Mouse (Mus musculus) spleen, adult 12 weeks (tissue): ENCODE data around the gene Btrc.
A peak's percentile ranks its signal among the peaks of the same experiment; 100 is the strongest.
"Not testable (repeated sequence)": the region's sequence is repeated elsewhere in the genome, so short reads cannot be mapped to it uniquely, and the experiment has no call there.

ENCODE experiments used
- DNase-seq: peaks from one replicate; pipeline ENCODE4 v3.0.0; 2022; ENCODE audit warnings: low spot score

The Btrc gene

DNA sequence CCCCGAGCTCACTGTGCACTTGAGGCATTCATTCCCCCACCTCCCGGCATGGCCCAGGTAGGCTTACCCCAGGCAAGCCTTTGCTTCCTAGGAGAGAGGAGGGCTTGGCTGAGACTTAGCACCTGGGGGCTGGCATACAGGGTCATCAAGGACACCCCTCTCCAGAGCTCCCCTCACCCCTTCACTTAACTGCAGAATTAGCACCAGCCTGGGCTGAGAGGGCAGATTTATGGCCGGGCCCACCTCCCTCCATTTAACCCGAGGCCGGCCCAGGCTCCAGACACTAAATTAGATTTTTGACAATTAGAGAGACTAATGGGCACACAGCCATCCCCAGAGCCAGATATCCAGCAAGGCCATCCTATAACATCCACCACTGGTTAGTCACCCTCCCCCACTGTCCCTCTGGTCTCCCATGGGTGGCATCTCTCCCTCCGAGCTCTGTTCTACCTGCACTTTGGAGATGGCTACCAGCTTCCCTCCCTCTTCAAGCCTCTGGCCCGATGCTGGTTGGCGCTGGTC is 171.7 kb downstream of the Btrc start:
- DNase-seq = no peak

- DNase-seq = no peak
These were observed 172.4 kb downstream of the Btrc start for GRCm38 (mm10) chr19:45535929-45536328.

DNA sequence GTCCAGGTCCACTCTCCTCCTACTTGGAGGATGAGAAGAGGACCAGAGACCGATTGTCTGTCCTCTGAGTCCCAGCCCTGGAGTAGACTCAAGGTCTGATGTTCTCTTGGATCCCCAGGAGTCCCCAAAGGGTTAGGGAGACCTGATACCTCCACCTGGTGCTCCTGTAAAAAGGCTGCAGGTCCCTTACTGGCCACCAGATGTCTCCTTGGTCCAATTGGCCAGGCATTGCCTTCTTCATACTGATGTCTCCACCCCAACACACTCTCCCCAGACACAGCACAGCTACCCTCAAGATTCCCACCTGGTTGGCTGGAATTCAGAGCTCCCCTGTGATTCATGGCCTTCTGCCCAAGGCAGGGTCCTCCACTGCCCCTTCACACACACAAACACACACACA is 174.0 kb downstream of the Btrc start:
- DNase-seq = peak; percentile 38

DNA sequence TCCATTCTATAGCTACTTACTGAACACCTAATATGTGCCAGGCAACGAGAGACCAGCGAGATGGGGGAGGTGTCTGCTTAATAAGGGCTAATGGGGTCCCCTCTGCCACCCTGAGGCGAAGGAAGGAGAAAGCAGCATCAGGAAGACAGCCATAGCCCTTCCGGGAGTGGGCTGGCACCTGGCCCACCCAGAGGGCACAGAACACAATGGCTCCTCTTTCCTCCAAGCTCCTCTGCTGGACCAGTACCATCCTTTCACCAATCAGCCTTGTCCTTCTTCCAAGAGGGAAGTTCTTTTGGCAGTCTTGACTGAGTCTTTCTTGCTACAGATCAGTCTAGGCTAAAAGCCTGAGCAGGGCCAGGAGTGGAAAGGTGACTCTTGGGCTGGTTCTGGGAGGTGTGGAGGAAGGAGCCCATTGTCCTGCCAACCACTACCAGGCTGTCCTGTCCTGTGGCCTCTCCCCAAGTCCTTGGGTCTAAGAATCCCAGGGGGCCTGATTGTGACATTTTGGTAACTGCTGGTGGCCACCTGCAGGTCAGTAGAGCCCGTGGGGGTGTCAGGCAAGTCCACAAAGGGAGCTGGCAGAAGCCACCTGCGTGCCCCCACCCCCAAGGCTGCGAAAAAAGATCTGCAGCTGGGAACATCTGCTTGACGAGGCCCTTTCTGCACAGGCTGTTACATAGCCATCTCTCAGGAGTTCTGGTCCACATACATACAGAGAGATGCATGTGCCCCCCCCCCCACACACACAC is 177.3 kb downstream of the Btrc start:
- no peak for DNase-seq

DNA sequence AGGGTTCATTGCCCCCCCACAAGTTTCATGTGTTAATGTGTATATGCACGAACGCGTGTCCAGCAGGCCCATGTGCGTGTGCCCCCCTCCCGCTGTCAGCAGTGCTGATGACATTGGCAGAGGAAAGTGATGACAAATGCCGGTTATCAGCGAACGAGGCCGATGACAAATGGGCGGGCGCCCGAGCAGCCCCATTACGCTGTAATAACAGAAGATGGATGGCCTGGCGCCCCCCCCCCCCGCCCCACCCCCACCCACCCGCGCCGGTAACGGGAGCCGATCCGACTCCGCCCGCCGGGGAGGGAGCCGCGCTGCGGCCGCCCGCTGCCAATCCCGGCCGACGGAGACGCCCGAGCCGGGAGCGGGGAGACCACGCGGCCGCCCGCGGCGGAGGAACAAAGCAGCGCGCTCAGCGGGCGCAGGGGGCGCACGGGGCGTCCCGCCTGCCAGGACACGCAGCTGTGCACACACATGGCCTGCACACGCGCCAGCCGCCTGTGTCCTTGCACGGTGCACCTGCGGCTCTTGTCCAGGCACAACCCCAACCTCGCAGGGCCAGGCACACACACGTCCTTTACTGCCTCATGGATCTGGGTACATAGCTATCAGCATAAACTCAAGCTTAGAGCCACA is 178.0 kb downstream of the Btrc start:
- no peak for DNase-seq

GRCm38 (mm10) chr19:45542061-45542460 is 178.5 kb downstream of the Btrc start:
- DNase-seq = no peak

GRCm38 (mm10) chr19:45544152-45544924 is 180.8 kb downstream of the Btrc start:
- DNase-seq = no peak

GRCm38 (mm10) chr19:45544925-45545321 is 181.4 kb downstream of the Btrc start:
- DNase-seq = peak; percentile 57

DNA sequence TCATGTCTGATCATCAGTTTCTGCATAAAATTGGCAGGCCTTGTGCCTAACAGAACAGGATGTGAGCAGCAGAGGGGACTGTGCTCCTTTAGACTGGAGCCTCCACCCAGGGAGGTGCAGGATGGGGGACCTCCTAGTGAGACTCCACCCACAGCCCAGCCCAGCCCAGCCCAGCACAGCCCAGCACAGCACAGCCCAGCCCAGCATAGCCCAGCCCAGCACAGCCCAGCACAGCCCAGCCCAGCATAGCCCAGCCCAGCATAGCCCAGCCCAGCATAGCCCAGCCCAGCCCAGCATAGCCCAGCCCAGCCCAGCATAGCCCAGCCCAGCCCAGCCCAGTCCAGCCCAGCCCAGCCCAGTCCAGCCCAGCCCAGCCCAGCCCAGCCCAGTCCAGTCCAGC is 184.7 kb downstream of the Btrc start:
- not testable (repeated sequence) for DNase-seq

GRCm38 (mm10) chr19:45549128-45549915 is 185.8 kb downstream of the Btrc start:
- no peak for DNase-seq

DNA sequence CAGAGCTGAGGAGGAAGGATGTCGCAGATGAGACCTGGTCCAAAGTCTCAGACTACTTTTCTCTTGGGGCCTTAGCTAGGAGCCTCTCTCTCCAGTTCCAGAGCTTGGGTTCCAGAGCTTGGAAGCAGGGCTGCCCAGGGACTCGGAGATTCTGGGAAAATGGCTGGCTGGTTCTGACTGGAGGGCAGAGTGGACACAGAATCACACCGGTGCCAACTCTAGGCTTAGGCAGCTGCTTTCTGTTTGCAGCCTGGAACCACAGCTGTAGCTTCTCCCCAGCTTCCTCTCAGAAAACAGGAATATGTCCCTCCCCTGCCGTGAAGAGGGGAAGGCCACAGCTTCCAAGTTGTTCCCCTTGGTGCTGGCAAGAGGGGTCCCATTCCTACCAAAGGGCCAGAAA is 186.4 kb downstream of the Btrc start:
- no peak for DNase-seq

DNA sequence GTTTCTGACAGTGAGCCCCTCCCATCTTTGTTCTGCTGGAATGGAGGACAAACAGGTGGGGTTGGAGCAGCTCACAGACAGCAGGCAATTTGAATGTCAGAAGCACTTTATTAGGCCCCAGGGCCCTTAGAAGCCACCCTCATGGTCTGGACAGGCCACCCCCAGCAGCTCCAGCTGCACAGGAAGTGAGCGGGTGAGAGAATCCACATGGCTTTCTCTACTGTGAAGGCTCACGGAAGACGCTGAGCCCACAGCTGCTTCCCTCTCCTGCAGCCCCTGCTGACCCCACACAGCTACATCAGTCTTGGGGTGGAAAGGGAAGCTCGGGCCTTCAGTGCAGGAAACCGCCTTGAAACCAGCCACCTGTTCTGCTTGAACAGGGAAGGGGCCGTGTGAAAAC is 188.7 kb downstream of the Btrc start:
- no peak for DNase-seq

- no peak for DNase-seq
These were observed 190.6 kb downstream of the Btrc start for GRCm38 (mm10) chr19:45554136-45554535.

GRCm38 (mm10) chr19:45560153-45560890 is 196.8 kb downstream of the Btrc start, which contains the start of the genes Poll and Gm17018:
Gene Poll (minus strand): TSS chr19:45560531.
Gene Gm17018 (plus strand): TSS chr19:45560615.
- peak; percentile 69 for DNase-seq

DNA sequence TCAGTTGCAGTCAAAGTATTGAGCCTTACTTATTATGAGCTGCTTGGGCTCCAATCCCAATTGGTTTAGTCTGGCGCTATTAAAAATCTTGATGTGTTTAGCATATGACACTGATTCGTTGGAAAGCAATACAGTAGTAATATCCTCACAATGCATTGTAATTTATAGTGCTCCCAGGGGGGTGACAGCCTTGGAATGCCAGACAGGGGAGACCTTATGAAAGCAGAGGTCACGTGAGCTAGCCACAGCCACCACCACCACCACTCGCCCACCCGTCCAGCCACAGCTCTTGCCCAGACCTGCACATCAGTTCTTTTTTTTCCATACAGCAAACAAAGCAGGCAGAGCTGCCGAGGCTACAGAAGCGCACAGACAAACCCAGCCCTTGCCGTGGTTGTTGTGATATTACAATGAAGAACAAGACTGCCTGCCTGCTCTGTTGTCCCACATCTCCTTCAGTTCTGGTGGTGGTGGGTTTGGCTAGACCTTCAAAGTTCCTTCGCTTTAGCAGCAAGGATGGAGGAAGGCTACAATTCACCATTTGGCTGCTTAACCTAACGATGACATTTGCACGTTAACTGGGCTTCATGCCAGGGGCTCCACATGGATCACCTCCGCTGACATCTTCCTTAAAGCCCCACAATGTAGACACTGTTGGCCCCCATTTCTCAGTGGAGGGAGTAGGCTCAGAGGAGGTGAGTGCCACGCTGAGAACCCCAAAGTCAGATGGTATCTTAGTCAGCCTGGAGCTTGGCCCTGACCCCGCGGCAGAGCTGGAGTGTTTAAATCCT is 202.6 kb downstream of the Btrc start:
- no peak for DNase-seq

GRCm38 (mm10) chr19:45567367-45567766 is 203.8 kb downstream of the Btrc start:
- DNase-seq = no peak

DNA sequence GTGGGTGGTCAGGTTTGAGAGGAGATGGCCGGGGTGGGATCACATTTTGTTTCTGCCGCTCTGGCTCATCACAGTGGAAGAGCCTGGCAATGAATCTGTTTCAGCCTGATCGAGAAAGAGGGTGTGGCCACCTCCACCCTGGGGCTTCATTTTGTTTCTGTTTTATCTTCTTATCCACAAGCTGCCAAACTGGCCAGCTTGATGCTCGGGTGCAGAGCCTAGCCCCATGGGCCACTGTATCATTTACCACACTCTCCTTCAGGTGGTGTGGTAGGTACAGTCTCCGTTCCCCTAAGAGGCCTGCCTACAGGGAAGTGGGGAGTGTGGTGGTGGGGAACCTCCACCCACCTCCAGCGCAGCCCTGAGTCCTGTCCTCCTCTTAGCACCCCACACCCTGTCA is 209.5 kb downstream of the Btrc start:
- no peak for DNase-seq

DNA sequence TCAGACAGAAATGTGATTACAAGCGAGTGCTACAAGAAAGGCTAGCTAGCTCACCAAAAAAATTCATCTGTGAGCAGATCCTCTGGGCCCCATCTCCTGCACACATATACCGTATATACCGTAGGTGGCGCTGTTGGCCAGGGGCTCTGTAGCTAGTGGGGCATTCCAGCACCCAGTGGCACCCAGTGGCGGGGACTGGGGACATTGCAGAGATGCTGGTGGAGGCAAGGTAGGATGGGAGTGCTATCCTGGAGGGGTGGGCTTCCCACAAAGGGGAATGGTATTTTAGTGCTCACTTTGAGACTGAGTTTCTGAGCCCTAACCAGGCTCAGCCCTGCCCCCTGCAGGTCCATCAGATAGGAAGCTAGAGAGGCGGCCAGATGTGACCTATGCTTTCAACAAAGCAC is 210.3 kb downstream of the Btrc start:
- DNase-seq = peak; percentile 71

DNA sequence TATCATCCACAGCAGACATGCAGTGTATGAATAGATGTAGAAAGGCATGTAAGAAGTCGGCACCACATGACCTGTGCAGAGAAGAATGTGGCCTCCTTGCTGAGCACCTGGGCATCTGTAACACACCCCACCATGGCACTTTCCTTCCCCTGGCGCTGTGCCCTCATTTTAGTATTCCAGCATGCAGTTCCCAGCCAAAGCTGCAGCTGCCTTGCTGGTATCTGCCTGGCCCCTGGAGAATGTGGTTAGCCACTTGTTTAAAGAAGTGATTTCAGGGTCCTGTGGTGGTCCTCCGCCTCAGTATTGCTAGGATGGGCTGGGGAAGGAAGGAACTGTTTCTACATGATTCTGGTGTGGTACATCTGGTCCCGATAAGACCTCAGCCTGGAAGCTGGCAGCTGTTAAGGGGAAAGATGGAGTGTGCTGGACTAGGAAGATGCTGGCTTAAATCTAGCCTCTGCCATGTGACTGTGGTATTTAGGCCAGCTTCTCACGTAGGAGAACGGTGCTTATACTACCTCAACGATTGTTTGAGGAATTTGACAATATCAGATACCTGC is 210.9 kb downstream of the Btrc start:
- no peak for DNase-seq
